Mouse (Mus musculus) cerebellum, adult 18-20 months (tissue): ENCODE measurements around the gene Piezo1.
A peak's percentile ranks its signal among the peaks of the same experiment; 100 is the strongest.

Experiments used
- DNase-seq, 2 experiments: peaks; one replicate each; pipeline ENCODE4 v3.0.0; 2021

Gene Piezo1

DNA sequence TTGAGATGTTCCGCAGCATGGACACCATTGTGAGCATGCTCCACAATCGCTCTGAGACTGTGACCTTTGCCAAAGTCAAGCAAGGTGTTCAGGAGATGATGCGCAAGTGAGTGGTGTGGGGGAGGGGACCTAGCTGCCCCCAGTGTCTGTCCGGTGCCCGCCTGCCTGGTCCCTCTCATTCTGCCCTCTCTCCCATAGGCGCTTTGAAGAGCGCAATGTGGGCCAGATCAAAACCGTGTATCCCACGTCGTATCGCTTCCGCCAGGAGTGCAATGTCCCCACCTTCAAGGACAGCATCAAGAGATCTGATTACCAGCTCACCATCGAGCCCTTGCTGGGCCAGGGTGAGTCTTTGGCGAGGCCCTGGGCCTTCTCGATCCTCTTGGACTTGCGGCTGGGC is 18.9 kb upstream of the Piezo1 start:
- DNase-seq, result no peak

DNA sequence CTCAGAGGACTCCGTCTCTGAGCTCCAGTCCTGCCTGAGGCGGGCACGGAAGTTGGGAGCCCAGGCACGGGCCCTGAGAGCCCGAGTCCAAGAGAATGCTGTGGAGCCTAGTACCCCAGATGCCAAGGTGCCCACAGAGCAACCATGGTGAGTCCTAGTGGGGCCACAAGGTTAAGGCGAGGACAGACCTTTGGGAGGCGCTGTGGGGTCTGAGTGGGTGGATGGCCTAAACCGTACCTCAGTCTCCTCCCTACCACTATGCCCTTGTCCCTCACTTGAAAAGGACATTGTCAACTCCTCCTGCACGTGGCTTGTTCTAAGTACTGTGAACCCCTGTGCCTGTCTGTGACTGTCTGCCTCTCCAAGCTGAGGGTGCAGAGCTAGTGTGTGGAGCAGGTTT is 18.2 kb upstream of the Piezo1 start:
- no peak for DNase-seq

DNA sequence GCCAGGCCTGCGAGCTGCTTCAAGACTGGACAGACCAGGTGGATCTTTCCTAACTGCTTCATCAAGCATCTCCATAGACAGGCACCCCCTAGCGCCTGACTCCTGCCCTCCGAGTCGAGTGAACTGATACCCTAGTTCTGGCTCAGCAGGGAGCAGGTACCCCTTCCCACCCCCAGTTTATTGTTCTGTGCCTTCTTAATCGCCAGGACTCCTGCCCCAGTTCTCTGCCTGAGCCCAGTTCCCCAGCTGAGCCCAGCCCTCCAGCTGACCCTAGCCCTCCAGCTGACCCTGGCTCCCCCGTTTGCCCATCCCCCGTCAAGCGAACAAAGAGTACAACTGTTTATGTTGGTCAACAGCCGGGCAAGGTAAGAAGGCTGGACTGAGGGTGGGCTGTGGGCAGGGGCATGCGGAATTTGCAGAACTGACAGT is 17.8 kb upstream of the Piezo1 start:
- peak in 1 of 2 experiments; percentile 34 for DNase-seq

DNA sequence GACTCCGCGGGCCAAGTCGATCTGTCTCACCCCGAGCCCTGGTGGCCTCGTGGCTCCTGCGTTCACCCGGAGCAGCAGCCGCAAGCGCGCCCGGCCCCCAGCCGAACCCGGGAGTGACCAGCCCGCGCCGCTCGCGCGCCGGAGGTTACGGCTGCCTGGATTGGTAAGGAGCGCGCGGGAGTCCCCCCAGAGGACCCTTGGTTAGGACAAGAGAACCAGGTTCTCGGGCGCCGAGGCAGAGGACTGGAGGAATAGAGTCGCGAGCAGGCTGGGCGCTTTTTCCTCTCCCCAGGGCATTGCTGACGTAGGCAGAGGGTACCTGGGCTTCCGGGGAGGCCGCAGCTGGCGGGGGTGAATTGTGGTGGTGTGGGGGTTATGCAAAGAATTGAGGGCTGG is 17.0 kb upstream of the Piezo1 start:
- no peak for DNase-seq

DNA sequence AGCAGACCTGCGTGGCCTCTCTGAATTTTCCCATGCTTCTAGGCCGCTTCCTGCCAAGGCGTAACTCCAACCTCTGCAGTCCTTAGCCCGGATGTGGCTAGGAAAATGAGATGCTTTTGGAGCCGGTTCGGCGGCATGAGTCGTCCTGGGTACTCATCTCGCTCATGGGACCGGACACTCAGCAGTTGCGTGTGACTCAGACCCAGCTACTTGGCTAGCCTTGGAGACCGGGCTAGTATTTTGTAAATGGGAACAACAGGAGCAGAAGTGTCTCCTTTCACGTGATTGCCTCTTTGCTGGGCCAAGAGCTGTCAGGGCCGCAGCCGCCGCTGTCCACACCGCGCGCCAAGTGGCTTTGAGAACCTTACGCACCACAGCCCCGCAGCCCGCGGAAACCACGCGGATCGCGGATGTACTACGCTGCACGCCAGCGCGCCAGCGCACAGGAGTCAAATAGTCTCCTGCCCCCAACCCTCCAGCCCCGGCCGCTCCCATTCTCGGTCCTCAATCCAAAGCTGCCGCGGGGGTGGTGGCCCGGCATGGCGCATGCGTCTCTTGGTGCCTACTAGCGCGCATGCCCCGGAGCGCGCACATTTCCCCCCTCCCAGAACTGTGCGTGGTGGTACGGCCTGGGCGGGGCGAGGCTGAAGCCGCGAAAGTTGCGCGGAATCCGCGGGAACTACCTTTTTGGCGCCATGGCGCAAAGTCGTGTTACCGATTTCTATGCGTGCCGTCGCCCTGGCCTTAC is 16.4 kb upstream of the Piezo1 start, which contains the start of gene Cdt1:
Gene Cdt1, plus strand, starts transcription at position 655 of the 748 bp plus-strand sequence.
- peak; percentile 95 to 97 for DNase-seq

DNA sequence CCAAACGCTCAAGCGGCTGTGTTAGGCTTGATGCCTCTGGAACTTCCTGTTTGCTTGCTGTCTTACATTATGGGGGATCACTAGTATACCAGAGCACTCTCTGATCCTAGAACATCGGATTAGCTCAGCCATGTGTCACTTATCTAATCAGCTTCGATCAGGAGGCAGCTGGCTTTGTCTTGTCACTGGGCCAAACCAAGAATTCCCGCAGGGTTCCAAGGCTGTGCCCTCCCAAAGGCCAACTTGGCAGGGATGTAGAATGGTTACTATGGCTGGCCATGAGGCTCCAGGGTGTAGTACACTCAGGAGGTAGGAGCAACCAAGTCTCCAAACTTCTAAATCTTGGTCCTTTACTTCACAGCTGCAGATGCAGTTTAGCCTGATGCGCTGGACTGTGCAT is 15.6 kb upstream of the Piezo1 start:
- peak in 1 of 2 experiments; percentile 33 for DNase-seq

DNA sequence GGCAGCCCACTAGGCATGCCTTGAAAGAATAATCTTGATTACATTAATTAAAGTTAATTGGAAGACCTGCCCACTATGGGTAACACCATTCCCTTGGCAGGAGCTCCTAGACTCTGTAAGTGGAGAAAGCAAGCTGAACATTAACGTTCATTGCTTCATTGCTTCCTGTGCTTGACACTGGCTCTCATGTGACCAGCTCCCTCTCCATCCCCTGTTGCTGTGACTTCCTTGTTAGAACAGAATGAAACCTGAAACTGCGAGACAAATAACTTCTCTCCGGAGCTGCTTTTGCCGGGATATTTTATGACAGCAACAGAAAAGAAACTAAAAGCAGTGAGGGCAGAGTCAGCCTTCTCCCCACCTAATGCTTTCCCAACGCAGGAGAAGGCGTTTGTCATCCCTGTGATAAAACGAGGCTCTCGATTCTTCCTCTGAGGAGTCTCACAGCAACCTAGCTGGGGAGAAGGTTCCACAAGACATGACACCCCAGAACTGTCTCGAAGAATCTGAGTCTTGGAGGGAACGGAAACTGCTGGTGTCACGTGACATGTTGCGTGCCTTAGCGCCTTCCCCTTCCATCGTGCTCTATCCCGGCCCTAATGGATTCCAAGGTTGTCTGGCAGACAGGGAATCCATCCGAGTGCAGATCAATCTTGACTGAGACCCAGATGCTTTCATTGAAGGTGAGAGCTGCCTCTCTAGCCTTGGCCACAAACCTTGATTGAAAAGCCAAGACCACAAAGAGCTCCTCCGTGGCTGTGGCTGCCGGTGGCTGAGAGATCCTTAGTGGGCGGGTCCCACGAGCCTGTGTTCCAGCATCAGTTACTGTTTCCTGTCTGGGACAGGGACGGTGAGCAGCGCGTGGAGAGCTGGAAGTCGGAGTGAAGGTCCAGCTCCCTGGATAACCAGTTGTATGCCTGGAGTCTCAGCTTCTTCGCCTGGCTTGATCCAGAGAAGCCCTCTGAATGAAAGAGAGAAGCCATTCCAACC is 13.5 kb upstream of the Piezo1 start:
- DNase-seq, result no peak

DNA sequence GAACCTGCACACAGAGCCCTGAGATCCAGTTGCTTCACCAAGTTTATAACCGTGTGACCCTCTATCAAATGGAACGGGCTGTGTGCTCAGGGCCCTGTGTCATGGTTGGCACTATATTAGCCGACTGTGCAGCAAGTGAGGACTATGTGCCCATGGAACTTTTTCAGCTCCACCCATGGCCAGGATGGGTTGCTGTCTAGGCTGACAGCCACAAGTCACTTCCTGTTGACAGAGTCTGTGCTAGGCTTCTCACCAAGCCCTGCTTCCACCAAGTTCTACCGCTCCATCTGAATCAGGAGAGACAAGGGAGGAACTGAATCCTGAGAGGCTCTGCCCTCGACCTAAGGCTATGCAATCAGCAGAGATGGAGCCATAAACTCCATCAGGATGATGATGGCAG is 10.1 kb upstream of the Piezo1 start:
- DNase-seq, result no peak

DNA sequence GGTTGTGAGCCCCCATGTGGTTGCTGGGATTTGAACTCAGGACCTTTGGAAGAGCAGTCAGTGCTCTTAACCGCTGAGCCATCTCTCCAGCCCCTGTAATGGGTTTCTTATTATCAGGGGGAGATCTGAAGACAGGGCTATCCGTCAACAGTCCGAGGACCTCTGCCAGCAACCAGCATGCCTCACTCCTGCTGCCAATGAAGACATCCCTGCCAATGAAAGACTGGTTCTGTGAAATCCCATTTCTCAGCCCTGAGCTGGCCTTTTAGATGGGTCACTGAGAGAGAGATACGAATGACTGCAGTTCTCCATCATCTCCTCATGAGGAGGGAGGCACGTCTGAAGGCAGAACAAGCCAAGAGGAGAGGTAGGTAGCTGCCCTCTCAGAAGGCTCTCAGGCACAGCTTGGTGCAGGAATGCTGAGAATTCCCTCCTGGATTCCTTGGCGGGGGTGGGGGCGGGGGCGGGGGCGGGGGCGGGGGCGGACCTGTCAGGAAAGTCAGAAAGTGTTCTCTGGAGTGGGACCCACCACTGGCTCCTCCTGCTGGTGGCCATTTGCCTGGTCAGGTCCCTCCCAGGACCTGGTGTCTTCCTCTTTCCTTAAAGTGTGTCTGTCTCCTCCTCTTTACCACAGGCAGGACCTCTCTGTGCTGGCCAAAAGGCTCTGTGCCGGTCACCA is 7.7 kb upstream of the Piezo1 start:
- peak in 1 of 2 experiments; percentile 33 for DNase-seq

DNA sequence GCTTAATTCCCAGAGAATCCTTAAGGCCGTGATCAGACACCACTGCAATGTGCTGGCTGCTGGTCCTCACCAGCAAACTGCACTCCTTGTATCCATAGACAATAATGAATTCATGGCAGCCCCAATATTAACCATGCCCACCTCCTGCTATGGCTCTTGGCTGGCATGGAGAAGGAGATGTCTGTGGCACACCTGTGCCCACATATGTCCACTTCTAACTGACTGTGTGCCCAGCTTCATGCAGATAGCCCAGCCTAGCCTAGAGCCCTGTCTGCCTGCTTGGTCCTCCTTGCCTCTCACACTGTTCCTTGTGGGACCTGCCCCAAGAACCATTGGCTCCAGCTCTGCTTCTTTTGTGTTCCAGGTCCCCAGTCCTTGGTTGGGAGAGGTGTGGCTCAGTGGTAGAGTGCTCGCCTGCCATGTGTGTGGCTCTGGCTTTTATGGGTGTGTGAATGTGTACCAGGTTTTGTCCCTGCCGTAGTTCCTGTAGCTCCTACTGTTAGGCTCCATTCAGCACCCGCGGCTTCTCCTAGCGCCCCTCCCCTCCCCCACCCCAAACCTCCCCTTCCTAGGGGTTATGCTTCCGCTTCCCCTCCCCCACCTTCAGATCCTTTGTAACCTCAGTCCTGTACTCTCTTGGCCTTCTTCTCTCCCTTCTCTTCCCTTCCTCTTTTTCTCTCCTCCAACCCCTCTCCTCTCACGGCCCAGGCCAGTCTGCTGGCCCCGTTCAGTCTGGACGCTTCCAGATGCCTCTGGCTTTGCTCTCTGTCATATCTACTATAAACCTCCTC is 6.3 kb upstream of the Piezo1 start:
- DNase-seq, result peak; percentile 48 to 62

DNA sequence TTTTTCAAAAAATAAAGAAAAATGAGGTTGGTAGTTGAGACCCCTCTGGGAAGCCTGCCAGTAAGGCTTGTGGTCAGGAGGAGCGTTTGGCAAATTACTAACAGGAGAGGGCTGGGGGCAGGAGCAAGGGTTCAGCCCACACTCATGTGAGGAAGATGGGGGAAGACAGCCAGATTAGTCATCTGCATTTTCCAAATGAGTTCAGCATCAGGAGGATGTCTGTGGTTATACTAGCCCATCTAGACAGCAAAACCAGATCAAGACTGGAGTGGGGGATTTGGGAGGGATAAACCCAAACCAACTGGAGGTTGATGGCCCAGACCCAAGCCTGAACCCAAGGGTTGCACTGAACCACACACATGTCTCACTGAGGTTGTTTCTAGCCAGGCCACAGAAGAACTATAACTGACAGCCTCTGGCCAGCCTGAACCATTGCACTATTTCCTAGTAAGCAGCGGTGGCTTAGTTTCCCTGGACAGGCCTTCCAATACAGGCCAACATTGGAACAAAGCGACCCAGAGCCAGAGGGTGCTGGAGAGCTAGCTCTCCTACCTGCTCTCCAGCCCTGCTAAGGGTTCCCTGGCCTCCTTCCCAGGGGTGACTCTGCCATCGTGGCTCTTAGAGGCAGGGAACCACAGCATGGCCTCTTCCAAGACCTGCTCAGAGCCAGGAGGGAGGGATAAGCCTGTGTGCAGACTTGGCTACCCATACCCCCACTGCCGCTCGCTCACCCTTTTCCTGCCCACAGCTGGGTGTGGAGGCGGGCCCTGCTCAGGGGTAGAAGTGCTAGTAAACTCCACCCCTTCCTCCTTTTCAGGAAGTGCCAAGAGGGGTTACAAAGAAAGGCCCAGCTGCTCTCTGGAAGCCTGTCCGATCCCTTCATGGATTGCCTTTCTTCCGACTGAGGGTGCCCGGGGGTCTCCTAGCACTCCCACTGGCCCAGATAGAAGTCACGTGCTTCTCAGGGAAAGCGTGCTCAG is 5.2 kb upstream of the Piezo1 start:
- no peak for DNase-seq

DNA sequence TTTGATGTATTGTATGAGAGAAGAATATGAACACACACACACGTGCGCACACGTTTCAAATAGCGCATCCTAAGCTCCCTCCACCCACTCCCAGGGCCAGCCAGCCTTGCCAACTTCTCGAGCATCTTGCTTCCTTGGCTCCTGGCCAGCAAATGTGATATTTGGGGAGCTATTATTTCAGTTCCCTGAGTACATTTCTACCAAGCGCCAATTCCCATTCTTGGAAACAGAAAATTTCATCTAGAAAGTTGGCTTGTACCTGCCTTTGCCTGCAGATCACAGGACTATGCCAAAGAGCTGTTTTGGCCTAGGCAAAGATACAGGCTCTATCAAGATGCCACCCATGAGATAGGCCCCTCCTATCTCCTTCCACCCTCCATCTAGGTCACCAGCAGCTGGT is 3.7 kb upstream of the Piezo1 start:
- peak; percentile 62 to 65 for DNase-seq

DNA sequence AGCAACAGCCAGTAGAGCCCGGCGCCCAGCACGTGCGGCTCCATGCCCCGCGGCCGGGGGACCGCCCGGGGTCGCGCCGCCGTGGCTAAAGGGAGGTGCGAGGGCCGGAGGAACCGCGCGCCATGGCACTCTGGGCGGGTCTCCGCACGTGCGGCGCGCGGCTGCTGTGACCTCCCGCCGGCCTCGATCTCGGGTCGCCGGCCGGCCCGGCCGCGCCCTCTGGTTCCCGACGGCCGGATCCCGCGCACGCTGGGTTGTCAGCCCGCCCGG is 199 bp downstream of the Piezo1 start:
- DNase-seq, result no peak

DNA sequence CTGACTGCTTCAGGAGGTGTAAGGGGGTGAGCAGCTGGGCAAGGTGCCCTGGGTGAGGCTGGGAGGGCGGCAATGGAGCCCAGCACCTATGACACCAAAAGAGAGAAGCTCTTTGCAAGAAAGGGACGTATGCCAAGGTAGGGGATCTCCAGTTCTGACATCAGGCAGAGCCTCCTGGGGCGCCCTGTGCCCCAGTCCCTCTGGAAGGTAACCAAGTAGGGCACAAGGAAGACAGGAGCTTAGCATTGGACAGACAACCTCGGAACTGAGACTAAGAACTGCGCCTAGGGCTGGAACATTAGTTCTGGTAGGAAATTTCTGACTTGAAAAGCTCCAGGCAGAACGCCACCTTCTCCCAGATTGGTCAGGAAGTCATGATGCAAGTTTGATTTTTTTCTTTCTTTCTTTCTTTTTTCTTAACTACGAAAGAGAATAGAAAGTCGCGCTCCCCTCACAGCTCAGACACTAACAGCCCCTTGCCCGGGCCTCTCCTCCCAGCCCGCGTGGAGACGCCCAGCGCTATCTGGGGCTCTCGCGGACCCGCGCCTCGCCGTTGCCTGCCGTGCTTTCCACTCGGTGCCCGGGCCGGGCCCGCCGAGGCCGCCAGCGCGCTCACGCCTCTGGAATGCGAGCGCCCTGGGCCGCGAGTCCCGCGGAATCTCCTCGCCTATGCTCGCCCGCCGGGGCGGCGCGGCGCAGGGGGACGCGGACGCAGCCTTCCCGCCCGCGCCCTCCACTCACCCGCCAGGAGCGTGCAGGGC is 715 bp downstream of the Piezo1 start:
- peak in 1 of 2 experiments; percentile 34 for DNase-seq

DNA sequence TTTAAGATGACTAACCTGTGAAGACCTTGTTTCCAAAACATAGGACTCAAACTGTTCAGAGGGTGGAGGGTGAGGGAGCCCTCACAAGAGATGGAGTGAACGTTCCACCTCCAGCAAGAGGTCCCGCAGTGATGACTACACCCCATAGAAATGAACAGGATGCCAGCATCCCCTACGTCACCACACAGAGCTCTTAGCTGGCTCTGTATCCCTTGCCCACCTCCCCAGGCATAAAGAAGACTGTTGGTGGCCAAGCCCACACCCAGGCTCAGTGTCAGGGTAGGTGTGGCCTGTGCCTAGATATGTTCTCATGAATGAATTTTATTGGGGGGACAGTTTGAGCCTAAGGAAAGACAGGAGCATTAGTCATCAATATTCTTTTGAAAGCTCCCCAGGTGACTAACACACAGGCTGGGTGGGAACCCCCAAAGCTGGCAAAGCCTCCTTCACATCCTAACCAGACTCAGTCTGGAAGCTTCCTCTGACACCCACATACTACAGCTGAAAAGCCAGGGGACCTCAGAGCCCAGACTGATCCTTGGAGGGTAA is 2.2 kb downstream of the Piezo1 start:
- no peak for DNase-seq

DNA sequence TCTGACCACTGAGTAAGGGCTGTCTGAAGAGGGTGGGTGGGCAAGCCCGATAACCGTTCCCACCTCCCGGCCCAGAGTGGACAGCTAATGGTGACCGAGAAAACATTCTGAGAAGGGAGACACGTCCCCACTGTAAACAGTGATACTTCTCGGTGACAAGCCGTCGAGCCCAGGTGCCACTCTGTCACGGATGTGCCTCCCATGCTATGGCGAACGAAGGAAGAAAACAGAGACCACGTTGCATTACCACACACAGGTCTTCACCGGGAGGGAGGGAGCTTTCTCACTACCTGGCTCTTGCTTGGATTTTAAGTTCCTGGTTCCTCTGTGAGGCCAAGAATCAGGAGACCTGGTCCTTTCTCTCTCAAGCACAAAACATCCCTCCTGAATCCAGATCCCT is 2.8 kb downstream of the Piezo1 start:
- no peak for DNase-seq

DNA sequence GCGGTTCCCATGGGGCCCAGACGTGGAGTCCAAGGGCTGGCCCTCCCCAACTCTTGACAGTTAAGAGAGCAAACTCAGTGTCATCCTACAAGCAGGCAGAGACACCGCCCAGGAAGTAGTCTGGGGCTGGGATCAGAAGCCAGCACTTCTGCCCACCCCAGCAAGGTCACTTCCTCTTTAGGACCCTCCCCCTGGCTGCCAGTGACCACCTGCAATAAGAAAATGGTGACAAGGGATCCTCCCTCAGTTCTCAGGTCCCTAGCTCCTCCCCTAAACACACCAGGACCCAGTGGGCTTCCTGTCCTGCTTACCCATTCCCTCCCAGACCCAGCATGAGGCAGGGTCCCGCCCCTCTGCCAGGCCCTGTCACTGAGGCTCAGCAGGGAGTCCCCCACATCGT is 3.3 kb downstream of the Piezo1 start:
- DNase-seq, result no peak

DNA sequence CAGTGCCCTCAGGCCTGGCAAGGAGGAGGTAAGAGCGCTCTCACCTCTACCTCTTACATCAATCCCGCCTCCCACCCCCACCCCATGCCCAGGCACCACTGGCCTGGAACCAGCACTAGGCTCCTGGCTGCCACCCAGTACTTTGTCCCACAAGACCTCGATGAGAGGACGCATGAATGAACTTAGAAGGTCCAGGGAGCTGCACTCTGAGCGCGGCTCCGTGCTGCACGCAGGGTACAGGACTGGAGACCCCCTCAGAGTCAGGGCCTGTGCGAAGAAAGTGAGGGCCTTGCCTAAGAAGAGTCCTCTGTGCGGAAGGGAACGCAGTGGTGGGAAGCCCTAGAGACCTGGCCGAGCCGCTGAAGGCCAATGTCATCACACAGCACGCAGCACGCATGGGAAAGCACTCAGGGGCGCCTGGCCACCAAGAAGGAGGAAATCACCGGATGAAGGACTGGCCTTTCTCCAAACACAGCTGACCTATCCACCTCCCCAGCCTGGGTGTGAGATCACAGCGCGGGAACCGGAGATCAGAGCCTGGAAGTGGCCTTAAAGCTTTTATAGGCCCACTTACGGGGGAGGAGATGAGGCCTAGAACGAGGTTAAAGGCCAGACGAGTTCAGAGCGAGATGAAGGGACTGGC is 4.2 kb downstream of the Piezo1 start:
- no peak for DNase-seq

DNA sequence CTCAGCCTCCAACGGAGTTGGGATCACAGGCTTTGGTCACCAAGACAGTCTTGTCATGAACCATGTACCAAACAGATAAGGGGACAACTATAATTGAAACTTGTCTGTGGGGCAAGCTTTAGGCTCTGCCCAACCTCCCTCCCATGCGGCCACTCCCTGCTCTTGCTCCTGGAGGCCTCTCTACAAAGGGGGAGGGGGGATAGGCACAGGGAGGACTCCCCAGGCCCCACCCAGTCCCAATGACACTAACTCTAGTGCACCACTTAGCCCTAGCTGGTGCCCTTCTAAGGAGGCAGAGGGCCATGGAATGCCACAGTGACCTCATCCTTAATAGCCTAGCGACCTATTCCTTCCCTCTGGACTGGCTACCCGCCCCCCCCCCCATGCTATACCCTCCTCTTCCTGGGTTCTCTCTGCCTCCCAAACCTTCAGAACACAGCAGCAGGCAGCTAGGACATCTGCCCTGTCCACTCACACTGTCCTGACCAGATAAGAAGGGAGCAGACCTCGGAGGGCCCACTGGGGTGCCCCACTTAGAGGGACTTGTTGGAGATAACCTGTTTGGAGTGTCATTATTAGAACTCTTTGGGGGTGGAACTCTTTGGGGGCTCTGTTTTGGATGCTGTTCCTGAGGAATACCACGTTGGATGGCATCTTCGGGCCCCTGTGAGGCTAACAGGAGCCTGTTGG is 4.9 kb downstream of the Piezo1 start:
- no peak for DNase-seq
